Mouse (Mus musculus): ENCODE results near the gene Ap1s2. TPM values are rescaled to one million over a fixed set of nuclear protein-coding genes. Genes with fewer than 3 reads are reported as not detected.
A peak's percentile ranks its signal among the peaks of the same experiment; 100 is the strongest.

Ap1s2 gene
- total RNA-seq (2022): 10 to 100 TPM; 33.4 to 38.9 (median 35.7) TPM

- peak; percentile 93 for DNase-seq (ENCODE audit: low spot score in 2 of 2)
Measured at GRCm38 (mm10) chrX:163908337-163909250, at the start of gene Ap1s2. Gene Ap1s2, plus strand, starts transcription at chrX:163909017.

GRCm38 (mm10) chrX:163867711-163868379, 41.0 kb upstream of the Ap1s2 start:
- no peak for DNase-seq (ENCODE audit: low spot score in 2 of 2)

- DNase-seq (ENCODE audit: low spot score in 2 of 2): no peak
Measured at GRCm38 (mm10) chrX:163868659-163869278, 40.0 kb upstream of the Ap1s2 start.

GRCm38 (mm10) chrX:163875932-163876331, 32.9 kb upstream of the Ap1s2 start:
- DNase-seq (ENCODE audit: low spot score in 2 of 2): no peak

- no peak for DNase-seq (ENCODE audit: low spot score in 2 of 2)
Measured at GRCm38 (mm10) chrX:163876636-163877035, 32.2 kb upstream of the Ap1s2 start.

- DNase-seq (ENCODE audit: low spot score in 2 of 2): no peak
Measured at GRCm38 (mm10) chrX:163879039-163879438, 29.8 kb upstream of the Ap1s2 start.

GRCm38 (mm10) chrX:163879461-163879860, 29.4 kb upstream of the Ap1s2 start:
- no peak for DNase-seq (ENCODE audit: low spot score in 2 of 2)

GRCm38 (mm10) chrX:163885539-163885981, 23.3 kb upstream of the Ap1s2 start:
- DNase-seq (ENCODE audit: low spot score in 2 of 2): no peak

GRCm38 (mm10) chrX:163897354-163897753, 11.5 kb upstream of the Ap1s2 start:
- no peak for DNase-seq (ENCODE audit: low spot score in 2 of 2)

GRCm38 (mm10) chrX:163899431-163900020, 9.3 kb upstream of the Ap1s2 start:
- no peak for DNase-seq (ENCODE audit: low spot score in 2 of 2)

GRCm38 (mm10) chrX:163906861-163907260, 2.0 kb upstream of the Ap1s2 start:
- no peak for DNase-seq (ENCODE audit: low spot score in 2 of 2)

- DNase-seq (ENCODE audit: low spot score in 2 of 2): no peak
Measured at GRCm38 (mm10) chrX:163908003-163908336, 847 bp upstream of the Ap1s2 start.

GRCm38 (mm10) chrX:163909381-163909780, 564 bp downstream of the Ap1s2 start:
- peak in 1 of 2 experiments; percentile 15 for DNase-seq (ENCODE audit: low spot score in 2 of 2)

- DNase-seq (ENCODE audit: low spot score in 2 of 2): no peak
Measured at GRCm38 (mm10) chrX:163912791-163913190, 4.0 kb downstream of the Ap1s2 start.

- no peak for DNase-seq (ENCODE audit: low spot score in 2 of 2)
Measured at GRCm38 (mm10) chrX:163929550-163929949, 20.7 kb downstream of the Ap1s2 start.

GRCm38 (mm10) chrX:163934731-163935130, 25.9 kb downstream of the Ap1s2 start:
- DNase-seq (ENCODE audit: low spot score in 2 of 2): no peak

- peak; percentile 38 to 57 for DNase-seq (ENCODE audit: low spot score in 2 of 2)
Measured at GRCm38 (mm10) chrX:163938587-163938986, 29.8 kb downstream of the Ap1s2 start.

- DNase-seq (ENCODE audit: low spot score in 2 of 2): no peak
Measured at GRCm38 (mm10) chrX:163944381-163944780, 35.6 kb downstream of the Ap1s2 start.

GRCm38 (mm10) chrX:163951618-163952017, 42.8 kb downstream of the Ap1s2 start:
- no peak for DNase-seq (ENCODE audit: low spot score in 2 of 2)

GRCm38 (mm10) chrX:163957381-163957780, 48.6 kb downstream of the Ap1s2 start:
- DNase-seq (ENCODE audit: low spot score in 2 of 2): no peak

- peak in 1 of 2 experiments; percentile 31 for DNase-seq (ENCODE audit: low spot score in 2 of 2)
Measured at GRCm38 (mm10) chrX:163957803-163958466, 49.1 kb downstream of the Ap1s2 start.

Data from layer of hippocampus, adult 8-10 months (tissue).